Mouse (Mus musculus) T-helper 17 cell (primary cell): Measurements from ENCODE around the gene Sulf2.

ENCODE experiments used
- in situ Hi-C, 2 experiments: fragments of 300-600 bp; cut with MboI, MseI; formaldehyde crosslinking; loops; 1 replicate in 1 of 2; 2 replicates in 1 of 2; pipeline ENCODE4 v1.15.1; 2025; ENCODE audit warnings: high pct_unique_total_duplicates in 2 of 2

Gene Sulf2

DNA sequence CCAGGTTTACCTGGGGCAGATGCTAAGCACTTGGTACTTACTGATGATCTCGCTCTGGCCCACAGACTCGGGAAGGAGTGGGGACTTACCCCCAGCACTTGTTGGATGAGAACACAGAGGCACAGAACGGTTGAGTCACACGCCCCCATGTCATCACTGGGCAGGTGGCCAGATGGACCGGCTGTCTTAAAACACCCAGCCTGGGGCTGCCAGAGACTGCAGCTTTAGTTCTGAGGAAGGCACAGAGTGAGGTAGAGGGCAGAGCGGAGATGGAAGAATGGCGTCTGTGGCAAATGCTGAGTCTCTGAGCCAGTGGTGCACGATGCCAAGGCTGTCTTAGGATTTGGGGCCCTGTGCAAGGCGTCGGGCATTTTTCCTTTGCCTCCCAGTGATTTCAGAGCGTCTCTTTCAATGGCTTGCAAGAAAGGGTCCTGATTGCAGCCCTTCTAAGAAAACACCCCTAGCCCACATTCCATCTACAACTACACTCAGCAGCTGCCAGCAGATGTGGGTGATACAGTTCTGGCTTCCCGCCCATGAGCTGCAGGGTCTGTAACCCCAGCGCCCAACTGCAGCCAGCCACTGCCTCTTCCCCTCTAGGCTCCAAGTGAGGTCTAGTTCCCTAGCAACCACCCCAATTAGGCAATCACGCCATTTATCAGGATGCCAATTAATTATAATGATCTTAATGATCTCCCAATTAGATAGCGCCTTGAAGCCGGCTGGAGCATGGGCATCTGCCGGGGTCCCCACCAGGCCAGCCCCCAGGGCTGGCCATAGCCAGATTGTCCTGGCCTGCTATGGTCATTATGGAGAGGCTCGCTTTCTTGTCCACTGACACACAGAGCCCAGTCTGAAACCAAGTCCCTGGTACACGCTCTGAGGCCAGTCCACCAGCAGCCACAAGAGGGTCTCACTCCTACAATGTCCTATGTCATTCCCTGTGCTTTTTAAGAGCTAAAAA is 3.7 kb downstream of the Sulf2 start:
- in situ Hi-C loops = no loop called here

DNA sequence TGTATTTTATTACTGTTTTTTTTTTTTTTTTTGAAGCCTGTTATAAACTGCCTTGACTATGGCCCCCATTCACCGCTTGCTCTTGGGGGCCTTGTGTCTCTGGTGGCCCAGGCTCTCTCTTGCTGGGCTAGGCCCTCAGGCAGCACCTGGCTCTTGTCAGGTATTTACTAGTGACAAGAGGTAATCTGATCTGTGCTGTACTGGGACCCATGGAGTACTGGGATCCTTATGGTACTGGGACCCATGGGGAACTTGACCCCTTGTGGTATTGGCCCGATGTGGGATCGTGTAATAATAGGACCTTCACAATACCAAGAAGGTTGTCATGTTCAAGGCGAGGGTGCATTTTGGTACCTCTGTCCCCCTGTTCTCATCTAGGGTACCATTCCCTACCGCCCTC is 4.9 kb downstream of the Sulf2 start:
- in situ Hi-C loops = no loop called here

DNA sequence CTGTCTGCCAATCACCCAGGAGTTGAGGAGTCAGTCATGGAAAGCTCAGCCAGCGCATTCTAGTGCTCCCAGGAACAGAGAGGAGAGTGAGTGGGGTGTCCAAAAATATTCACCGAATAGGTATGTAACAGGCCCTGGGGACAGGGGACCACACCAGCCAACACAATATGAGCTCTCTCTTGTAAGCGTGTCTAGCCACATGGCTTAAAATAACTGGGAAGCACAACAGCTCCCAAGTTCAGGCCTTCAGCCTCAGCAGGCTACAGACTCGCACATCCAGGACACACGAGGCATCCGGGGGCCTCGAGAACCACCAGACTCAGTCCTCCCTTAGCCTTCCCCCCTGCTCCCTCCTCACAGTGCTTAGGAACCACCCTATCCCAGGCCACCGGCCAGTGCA is 6.0 kb downstream of the Sulf2 start:
- in situ Hi-C loops = no loop called here

DNA sequence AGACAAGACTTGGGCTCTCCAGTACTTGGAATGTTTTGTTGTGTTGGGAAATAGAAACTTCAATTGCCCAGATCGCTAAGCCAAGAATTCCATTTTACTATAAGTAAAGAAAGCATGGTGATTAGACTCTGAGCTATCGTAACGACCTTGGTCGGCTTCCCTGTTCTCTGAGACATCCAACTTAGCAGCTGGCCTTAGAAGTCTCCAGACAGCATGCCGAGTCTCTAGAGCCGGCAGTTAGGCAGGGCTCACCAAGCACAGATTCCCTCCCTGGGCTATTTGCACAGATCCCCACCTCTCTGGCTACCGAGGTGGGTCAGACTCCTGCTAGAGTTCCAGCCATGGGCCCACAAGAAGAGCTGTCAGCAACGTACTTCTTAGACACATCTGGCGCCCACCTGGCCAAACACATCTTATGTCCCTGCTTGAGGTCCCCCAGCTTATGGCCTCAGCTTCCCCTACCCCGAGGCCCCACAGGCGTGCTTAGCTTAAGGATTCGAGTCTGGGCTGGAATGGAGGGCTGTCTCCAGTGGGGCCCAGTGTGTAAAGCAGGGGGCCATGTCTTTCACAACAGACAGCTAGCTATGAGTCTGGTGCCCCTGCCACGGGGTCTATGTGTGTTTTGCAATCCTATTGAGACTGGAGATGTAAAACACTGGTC is 6.7 kb downstream of the Sulf2 start:
- in situ Hi-C loops = no loop called here

DNA sequence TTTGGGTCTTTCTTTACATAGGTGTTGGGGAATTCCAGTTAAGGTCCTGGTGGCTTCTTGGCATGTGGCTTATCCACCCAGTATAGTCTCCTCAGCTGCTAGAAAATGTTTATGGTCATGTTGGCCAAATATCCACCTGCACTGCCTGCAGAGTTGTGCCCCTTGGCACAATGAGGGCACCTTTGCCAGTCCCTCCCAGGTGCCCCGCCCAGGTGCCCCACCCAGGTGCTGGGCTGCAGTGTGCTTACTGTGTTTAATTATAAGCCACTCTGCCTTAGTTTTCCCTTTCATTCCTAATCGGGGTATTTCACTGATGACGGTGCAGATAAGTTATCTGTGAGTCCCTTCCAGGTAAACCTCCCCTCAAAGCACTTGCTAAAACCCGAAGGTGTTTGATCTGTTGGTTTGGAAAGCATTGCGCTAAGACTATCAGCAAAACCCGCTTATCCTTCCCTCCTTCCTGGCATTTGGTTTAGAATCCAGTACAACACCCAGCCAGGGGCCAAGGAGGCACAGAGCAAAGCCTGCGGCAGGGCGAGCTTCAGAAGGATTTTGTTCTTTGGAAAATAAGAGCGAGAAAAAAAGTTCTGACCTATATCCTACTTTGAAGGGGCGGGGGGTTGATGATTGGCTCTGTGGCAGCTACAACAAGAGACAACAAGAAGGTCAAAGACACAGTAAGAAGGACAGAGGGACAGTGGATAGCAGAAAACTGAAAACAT is 7.4 kb downstream of the Sulf2 start:
- in situ Hi-C loops = no loop called here

DNA sequence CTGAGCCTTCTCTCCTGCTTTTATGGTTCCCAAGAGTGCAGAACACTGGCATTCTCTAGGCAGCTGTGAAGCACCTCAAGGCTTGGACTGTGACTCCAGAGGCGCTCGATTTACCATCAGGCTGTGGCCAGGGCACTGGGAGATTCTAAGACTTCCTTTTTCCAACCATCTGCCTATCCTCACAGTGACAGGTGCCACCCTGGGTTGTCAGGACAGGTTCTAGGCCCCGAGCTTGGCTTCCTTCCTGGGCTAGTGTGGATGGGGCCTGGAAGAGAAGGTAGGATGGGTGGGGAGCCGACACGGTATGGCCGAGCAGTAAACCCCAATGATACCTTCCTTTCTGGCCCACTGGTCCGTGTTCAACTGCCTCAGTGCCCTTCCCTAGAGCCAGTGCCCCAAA is 9.0 kb downstream of the Sulf2 start:
- in situ Hi-C loops = no loop called here

DNA sequence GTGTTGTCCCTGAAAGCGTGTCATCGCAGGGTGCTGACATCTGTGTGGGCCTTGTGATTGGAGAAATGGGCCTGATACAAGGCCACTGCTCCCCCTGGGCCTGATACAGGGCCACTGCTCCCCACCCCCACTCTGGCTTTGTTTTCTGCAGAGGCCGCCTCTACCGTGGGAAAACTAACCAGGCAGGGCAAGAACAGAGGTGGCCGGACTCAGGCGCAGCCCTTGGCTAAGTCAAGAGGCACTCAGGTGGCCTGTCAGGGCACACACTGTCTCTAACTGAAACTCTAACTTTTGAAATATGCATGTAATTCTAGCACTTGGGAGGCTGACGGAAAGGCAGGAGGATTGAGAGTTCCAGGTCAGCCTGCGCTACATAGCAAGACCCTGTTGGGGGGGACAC is 10.4 kb downstream of the Sulf2 start:
- in situ Hi-C loops = no loop called here

DNA sequence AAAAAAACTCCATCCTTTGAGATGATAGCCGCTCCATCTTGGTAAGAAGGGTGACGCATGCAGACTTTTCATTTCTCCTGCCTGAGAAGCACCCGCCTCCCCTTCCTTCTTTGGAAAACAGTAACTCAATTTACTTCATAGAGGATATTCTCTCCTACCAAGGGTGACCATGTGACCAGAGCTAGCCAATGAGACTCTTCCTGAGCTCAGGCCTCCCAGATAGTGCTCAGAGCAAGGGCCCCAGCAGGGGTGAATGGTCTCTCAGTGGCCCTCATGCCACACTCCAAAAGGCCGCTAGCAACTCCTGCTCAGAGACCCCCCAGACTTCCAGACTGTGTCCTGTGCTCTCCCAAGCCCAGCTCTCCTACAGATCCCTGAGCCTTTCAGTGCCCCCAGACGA is 11.6 kb downstream of the Sulf2 start:
- in situ Hi-C loops = no loop called here

DNA sequence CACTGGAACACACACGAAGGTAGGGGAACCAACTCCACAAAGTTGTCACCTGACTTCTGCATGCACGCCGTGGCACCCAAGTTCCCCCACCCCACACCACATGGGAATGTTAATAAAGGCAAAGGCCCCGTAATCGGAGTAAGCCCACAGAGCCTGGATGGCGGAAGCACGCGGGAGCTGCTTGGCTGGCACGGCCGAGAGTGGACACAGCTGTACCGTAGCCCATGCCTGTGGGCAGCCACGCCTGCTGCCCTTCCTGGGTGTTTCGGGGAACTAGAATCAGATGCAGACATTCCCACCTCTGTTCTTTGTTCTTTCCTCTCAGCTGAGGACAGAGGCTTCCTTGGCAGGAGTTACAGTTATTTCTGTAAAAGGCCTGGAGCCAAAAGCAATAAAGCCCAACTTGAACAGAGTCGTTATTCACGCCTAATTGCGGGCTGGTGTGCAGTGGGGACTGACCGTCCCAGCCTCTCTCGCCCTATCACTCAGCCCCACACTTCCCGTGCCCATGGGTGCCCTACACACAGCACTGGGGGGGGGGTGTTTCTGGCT is 12.8 kb downstream of the Sulf2 start:
- in situ Hi-C loops = no loop called here

DNA sequence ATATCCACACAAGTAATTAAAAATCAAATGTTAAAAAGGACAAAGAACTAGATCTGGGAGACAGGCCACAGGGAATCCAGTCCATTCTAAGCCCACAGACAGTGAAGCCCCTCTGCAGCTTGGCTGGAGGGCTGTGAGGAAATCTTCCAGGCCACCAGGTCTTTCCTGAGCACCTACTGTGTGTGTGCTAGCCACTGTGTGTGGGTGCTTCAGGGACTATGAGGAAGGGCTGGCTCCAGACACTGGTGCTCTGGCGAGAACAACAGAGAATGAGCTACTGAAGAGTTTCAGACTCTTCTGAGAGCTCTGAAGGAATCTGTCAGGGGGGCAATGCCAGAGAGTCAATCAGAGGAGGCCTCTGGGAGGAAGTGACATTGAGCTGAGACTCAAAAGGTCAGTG is 13.6 kb downstream of the Sulf2 start:
- in situ Hi-C loops = no loop called here

DNA sequence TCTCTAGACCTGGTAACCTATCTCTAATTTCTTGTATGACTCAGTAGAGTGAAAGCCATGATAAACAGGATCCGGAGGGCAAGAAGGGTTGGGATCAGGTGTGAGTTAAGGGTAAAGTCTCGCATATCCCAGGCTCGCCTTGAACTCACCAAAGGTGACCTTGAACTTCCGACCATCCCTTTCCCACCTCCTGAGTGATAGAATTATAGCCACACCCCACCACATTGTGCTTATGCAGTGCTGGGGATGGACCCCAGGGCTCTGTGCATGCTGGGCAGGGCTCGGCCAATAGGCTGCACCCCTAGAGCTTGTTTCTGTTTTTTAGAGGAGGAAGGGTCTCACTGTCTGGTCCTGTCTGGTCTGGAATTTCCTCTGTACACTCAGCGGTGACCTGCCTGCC is 14.4 kb downstream of the Sulf2 start:
- in situ Hi-C loops = no loop called here

DNA sequence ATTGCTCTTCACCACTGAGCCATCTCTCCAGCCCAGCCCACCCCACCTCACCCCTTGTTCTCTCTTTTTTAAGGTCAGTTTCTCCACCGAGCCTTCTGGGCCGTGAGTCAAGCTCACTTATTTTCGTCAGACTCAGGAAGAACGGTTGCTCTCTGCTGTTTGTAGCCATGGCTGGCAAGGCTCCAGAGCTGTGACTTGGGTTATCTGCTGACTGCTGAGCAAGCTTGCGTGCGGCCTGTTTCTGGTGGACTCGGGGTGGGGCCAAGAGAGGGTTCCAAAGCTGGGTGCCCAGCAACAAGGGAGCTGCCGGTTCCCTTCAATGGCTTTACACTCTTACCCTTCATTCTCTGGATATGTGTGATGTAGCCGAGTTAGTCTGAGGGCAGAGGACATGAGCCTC is 15.0 kb downstream of the Sulf2 start:
- in situ Hi-C loops = no loop called here

DNA sequence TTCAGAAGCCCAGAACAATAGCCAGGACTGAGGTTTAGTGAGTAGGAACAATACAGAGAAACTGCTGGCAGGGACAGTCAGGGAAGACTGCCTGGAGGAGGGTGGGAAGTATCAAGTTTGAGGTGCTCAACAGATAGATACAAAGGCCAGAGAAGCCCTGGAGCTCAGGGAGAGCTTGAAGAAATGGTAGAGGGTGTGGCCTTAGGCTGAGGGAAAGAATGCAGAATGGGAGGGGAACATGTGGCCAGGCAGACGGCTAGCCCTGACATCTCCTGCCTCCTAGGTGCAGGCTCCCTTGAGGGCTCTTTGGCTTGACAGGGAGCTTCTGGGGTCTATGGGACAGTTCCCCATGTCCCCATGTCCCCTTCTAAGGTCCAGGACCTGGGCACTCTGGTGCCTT is 17.2 kb downstream of the Sulf2 start:
- in situ Hi-C loops = no loop called here

DNA sequence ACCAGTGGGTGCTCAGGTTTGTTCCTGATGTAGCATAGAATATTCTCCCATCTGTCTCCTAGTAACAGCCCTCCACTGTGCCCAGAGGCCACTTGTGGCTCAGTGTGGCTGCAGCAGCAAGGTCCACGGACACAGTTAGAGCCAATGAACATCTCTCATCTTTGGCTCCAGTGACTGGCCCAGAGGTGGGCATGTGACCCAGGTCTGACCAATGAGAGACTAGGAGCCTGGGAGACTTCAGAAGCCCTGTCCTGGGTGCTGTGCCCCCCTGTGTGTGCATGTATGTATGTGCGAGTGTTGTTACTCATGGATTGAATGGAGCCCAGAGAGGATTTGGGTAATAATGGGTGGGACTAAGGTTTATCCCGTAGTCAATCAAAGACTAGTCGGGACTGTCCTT is 18.0 kb downstream of the Sulf2 start:
- in situ Hi-C loops = no loop called here

DNA sequence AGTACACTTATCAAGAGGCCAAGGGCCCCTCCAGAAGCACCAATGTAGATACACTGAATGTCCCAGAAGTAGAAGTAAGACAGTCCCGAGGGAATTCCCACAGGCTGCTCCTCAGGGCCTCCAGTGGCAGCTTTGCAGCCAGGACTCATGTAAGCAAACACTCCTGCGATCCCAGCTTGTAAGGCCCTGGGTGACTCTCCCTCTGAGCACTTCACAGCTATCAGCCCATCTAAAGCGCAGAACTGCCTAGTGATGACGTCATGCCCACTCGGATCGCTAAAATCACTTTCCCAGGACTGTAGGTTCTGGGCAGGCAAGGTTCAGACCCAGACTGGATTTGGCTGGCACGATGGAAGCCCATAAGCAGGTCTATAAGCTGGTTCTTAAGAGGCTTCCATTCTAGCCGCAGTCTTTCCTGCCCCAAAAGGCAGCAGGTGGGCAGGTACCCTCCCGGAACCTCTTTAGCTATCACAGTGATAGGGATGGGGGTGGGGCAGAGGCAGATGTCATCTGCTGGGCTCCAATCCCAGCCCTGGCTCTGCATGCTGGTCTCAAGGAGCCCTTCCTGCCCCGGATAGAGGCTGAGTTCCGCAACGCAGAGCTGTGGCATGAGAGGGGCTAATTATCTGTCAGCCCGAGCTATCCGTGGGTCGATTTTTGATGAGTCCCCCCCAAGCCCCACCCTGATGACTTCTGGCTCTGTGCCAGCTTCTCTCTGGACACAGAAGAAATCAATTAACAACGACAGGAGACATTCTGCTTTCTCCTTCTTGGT is 19.6 kb downstream of the Sulf2 start:
- in situ Hi-C loops = no loop called here

DNA sequence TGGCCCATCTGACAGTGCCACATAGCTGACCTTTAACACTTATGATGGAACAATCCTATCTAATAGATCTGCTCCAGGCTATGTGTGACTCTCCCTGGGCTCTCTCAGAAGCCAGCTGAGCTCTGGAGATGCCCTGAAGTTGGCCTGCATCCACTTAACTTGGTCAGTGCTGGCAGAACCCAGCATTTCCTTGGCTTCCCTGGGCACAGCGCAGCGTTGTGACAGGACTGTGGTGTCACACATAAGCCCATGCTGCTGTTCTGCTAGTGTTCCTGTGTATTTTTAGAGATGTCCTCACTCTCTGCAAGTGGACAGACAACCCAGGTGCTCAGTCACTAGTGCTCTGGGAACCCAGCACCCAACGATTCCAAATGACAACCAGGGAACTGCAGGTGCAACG is 26.7 kb downstream of the Sulf2 start:
- in situ Hi-C loops = no loop called here

DNA sequence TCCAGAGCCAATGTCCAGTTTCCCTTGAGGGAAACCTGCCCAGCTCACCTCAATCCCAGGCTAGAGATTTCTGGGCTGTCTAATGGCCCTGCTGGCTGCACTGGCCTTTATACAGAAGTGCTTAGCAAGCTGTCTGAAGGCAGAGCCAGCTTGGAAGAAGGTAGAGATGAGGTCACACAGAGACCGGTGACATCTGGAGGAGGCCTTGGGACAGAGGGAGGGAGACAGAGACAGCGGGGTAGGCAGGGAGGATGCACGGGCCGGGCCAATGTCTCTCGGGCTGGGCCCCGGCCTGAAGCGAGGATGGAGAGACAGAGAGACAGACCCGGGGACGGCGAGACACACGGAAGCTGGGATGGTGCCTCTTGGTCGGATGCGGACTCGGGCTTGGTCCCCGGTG is 27.4 kb downstream of the Sulf2 start:
- in situ Hi-C loops = no loop called here

DNA sequence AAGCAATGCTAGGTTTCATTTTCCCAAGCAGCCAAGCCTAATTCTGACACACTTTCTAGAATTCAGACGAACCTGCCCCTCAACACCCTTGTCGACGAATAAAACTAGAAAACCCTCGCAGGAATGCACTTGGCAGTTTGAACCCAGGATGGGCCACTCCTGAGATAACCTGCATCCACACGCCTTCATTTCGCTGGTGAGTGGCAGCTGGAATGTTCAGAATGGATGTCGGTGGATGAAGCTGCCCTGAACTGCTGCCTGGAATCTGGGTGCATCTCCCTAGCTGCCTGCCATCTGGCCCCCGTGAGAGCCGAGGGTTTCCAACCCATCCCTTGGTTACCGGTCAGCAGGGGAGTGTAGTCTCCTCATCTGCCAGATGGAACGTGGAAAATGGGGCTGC is 29.1 kb downstream of the Sulf2 start:
- in situ Hi-C loops = no loop called here

DNA sequence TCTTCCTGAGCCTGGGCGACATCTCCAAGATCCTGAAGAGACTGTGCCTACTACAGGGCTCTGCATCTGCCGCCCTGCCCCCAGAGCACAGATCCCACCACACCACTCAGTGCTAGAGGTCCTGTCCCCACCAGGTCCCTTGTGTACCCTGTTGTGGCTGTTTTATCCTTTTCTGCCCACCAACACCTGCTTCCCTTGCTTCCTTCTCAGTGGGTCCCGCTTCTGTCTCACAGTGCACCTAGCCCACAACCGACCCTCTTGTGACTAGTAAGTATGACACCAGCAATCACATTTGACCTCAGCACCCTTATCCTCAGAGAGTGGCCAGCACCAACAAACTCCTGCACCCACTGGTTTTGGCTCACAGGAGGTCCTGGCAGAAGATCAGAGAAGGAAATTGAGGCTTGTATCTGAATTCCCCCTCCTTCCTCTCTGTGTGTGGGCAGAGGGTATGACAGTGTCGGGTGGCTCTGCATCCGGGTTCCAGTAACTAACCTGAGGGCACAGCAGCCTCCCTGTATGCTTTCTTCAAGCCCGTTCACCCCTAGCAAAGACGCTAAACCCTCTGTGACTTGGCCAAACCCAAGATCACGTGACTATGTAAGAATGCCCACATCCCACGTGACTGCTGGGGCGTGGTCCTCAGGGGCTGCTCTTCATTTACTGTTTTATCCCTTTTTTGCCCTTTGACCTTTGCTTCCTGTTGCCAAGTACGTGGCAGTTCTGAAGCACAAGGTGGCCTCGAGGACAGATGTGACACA is 29.8 kb downstream of the Sulf2 start:
- in situ Hi-C loops = no loop called here

DNA sequence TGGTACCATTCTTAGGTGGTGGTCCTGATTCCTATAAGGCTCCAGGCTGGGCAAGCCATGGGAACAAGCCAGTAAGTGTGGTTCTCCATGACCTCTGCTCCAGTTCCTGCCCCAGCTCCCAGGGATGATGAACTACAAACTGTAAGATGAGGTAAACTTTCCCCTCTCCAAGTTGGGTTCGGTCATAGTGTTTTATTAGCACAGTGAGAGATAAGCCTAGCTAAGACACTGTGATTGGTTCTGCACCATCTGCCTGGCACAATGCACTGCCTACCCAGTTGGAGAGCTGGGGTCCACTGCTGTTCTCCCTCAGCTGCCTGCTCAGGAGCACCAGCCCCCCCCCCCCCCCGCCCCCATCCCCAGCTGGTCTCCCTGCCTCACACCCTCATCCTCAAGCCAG is 30.4 kb downstream of the Sulf2 start:
- in situ Hi-C loops = no loop called here

DNA sequence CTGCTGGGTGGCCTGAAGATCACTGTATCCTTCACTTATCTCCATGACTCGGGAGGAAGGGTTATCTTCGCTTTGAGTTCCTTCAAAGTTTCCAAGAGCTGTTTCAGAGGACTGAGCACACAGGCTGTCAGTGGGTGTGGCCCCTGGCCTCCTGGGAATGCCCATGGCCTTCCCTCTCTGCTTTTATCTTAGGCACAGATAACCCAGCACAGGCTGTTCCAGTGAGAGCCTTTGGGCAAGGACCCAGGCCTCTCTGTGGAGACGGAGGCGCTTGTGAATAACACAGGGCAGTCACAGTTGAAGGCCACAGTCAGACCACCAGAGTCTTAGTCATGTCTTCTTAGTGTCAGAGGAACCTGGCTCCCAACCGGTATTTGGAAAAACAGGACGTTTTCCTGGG is 32.7 kb downstream of the Sulf2 start:
- in situ Hi-C loops = loop anchor here in 1 of 2 experiments (5.0 kb wide), 1 partner anchor 150 kb away; no protein-coding TSS in a partner anchor
